Mouse (Mus musculus): ENCODE data around the gene Prss56. TPM values are rescaled to one million over a fixed set of nuclear protein-coding genes. Genes with fewer than 3 reads are reported as not detected.
A peak's percentile ranks its signal among the peaks of the same experiment; 100 is the strongest.

Prss56 gene
- polyA plus RNA-seq, 1 experiment from 2014 or later: 1.9 TPM

DNA sequence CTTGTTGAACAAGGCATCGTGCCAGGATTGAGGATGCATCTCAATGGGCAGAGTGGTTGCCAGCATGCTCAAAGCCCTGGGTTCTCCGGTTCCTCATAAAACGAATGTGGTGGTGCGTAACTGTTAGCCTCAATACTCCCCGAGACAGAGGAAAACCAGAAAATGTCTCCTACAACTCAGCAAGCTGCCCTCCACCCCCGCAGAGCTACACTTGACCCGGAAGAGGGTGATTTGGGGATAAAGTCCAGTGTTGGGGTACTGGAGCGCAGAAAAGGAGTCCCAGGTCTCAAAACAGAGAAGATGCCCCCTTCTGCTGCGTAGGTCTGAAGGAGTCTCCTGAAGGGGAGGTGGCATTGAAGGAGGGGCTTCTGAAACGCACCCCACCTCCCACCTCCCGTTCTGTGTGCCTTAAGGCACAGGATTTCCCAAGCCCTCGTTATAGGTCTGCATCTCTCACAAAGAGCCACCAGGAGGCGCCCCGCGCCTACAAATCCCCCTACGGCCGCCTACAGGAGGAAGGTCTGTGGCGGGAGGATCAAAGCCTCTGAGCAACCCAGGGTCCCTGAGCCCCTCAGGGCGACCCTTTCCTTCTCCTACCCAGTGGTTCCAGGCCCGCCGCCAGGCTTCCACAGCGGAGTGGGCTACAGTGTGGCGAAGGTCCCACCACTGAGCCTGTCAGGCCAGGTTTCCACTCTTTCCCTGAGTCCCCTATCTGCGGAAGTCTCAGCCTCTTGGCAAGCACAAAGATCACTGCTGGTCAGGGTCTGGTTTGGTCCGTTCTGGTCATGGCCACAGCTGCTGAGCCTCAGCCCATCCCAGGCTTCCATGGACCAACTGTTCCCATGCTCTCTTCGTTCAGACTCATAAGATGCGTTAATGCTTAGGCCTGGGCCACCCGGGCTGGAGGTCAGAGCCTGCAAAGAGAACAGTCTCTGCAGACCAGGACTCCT is 8.8 kb upstream of the Prss56 start:
- DNase-seq (ENCODE audit: low spot score) (peak; percentile 88), ATAC-seq (ENCODE audit: low FRiP score) (no peak)
- WGBS: 23% methylated on average over 28 of the region's 28 CpGs
- Histone ChIP-seq H3K9ac (ENCODE audit: low read depth, low read length) (no peak overlapping the region), H3K4me3 (ENCODE audit: low read depth, low read length) (no peak overlapping the region), H3K36me3 (ENCODE audit: control insufficient read depth, insufficient read depth, low read length) (no peaks in the 10 kb centered on the region), H3K27ac (ENCODE audit: low read depth, low read length) (no peak overlapping the region), H3K27me3 (ENCODE audit: control insufficient read depth, insufficient read depth, low read length) (no peaks in the 10 kb centered on the region; the same call in 1 of the 2 replicates), H3K9me3 (ENCODE audit: control insufficient read depth, low read length) (no peaks in the 10 kb centered on the region), H3K4me2 (replicated peaks; ENCODE audit: low read depth, low read length) (no peak overlapping the region), H3K4me1 (replicated peaks; ENCODE audit: control insufficient read depth, insufficient read depth, low read length) (peaks cover 5% of the 10 kb centered on the region; the same call in 1 of the 2 replicates)

DNA sequence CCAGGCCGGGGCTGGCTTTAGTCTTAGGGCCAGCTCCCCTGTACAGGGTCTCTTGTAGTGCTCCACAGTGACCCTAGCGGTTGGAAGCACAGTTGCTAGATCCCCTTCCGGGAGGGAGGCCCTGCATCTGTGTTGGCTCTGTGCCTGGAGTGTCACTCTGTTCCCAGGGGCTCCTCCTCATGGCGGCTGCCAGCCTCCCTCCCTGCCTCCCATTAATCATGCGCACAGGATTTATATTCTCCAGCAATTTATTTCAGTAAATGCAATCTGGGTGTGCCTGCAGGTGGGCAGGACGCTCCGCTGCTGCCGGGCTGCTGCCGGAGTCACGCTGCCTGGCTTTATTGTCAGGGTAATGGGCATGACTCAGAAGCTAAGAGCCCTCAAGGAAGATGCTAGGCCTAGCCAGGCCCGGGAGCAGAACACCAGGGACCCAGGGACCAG is 7.2 kb upstream of the Prss56 start:
- Histone ChIP-seq H3K36me3 (ENCODE audit: control insufficient read depth, insufficient read depth, low read length) (no peaks in the 10 kb centered on the region), H3K4me2 (replicated peaks; ENCODE audit: low read depth, low read length) (no peak overlapping the region), H3K27me3 (ENCODE audit: control insufficient read depth, insufficient read depth, low read length) (no peaks in the 10 kb centered on the region; the same call in 1 of the 2 replicates), H3K9me3 (ENCODE audit: control insufficient read depth, low read length) (no peaks in the 10 kb centered on the region), H3K4me1 (replicated peaks; ENCODE audit: control insufficient read depth, insufficient read depth, low read length) (0 out of 2 replicates have a peak, but pooled peaks cover 2% of the 10 kb centered on the region), H3K9ac (ENCODE audit: low read depth, low read length) (no peak overlapping the region), H3K27ac (ENCODE audit: low read depth, low read length) (0 out of 2 replicates have a peak overlapping the region, but pooled peaks have one; percentile 7), H3K4me3 (ENCODE audit: low read depth, low read length) (no peak overlapping the region)
- peak; percentile 88 for ATAC-seq (ENCODE audit: low FRiP score)
- 5% methylated on average over 11 of the region's 11 CpGs for WGBS
- DNase-seq (ENCODE audit: low spot score): peak; percentile 74

DNA sequence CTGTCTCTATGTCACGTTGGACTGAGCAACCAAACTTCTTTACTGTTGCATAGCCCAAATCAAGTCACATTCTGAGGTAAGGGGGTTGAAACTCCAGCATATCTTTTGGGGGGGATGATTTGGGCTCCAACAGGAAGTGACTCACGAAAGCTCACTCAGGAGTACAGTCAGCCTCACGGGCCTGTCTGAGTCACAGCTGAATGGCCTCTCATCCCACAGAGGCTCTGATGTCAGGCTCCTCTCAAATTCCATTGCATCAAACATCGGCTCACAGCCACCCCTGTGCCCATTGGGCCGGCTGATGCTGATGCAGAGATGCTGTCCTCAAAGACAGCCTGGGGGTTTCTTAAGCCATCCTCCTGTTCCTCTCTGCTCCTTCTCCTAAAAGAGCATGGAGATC is 2.2 kb upstream of the Prss56 start:
- WGBS: 55% methylated on average over 5 of the region's 5 CpGs
- H3K36me3 ChIP-seq (ENCODE audit: control insufficient read depth, insufficient read depth, low read length): no peaks in the 10 kb centered on the region
- DNase-seq (ENCODE audit: low spot score) (no peak), ATAC-seq (ENCODE audit: low FRiP score) (no peak)
- no peaks in the 10 kb centered on the region for H3K4me1 ChIP-seq (replicated peaks; ENCODE audit: control insufficient read depth, insufficient read depth, low read length)
- H3K27ac ChIP-seq (ENCODE audit: low read depth, low read length): no peak overlapping the region
- H3K4me2 ChIP-seq (replicated peaks; ENCODE audit: low read depth, low read length): no peak overlapping the region
- H3K4me3 ChIP-seq (ENCODE audit: low read depth, low read length): no peak overlapping the region
- peaks cover 22% of the 10 kb centered on the region for H3K27me3 ChIP-seq (ENCODE audit: control insufficient read depth, insufficient read depth, low read length)
- no peak overlapping the region for H3K9ac ChIP-seq (ENCODE audit: low read depth, low read length)
- H3K9me3 ChIP-seq (ENCODE audit: control insufficient read depth, low read length): no peaks in the 10 kb centered on the region

DNA sequence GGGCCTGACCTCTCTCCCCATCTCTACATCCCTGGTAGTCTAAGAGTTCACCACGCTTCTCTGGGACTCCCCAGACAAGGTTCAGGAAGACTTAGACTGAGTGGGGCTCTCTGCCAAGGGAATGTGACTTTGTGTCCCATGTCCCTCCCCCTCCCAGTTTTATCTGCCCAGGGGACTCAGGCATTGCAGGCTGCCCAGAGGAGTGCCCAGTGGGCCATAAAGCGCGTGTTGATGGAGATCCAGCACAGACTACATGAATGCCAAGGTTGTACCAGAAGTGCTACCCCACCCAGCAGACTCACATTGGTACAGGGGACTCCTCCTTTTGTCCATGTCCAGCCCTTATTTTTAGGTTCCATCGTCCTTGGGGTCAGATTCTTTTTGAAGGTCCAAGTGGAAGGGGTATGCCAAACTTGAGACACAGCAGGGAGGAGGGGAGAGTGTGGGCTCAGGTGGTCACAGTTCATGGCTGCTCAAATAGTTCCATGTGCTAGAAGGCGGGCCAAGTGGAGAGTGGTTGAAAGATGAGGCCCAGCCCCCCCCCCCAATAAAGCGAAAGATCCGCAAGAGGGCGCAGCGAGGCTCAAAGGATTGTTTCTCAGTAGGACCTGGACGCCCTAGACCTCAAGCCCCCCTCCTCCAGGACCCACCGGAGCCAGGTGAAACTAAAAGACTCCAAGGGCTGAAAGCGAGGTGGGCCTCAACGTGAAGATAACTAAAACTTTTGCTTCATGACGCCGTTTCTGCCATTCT is 1.1 kb downstream of the Prss56 start:
- Histone ChIP-seq H3K9me3 (ENCODE audit: control insufficient read depth, low read length) (no peaks in the 10 kb centered on the region), H3K4me1 (replicated peaks; ENCODE audit: control insufficient read depth, insufficient read depth, low read length) (no peaks in the 10 kb centered on the region), H3K27ac (ENCODE audit: low read depth, low read length) (no peak overlapping the region), H3K4me3 (ENCODE audit: low read depth, low read length) (no peak overlapping the region), H3K36me3 (ENCODE audit: control insufficient read depth, insufficient read depth, low read length) (no peaks in the 10 kb centered on the region), H3K4me2 (replicated peaks; ENCODE audit: low read depth, low read length) (0 out of 2 replicates have a peak overlapping the region, but pooled peaks have one; percentile 15), H3K27me3 (ENCODE audit: control insufficient read depth, insufficient read depth, low read length) (peaks cover 35% of the 10 kb centered on the region), H3K9ac (ENCODE audit: low read depth, low read length) (no peak overlapping the region)
- DNase-seq (ENCODE audit: low spot score): peak; percentile 31
- WGBS: 29% methylated on average over 15 of the region's 15 CpGs
- ATAC-seq (ENCODE audit: low FRiP score): peak; percentile 34; the same call in 1 of the 2 replicates

DNA sequence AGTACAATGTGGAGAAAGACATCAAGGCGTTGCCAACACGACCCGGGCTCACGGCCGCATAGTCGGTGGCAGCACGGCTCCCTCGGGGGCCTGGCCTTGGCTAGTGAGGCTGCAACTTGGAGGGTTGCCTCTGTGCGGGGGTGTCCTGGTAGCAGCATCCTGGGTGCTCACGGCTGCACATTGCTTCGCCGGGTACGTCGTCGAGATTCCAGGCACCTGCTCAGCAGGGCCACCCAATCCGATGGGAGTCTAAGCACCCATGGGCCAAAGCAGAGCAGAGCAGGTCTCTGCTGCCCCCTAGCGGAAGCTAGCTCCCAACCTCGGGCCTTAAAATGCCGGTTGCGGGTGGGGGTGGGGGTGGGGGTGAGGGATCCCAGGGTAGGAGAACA is 1.6 kb downstream of the Prss56 start:
- ATAC-seq (ENCODE audit: low FRiP score) (0 out of 2 replicates have a peak, but pooled peaks have one; percentile 11), DNase-seq (ENCODE audit: low spot score) (peak; percentile 82)
- Histone ChIP-seq H3K9ac (ENCODE audit: low read depth, low read length) (no peak overlapping the region), H3K27me3 (ENCODE audit: control insufficient read depth, insufficient read depth, low read length) (peaks cover 35% of the 10 kb centered on the region), H3K4me1 (replicated peaks; ENCODE audit: control insufficient read depth, insufficient read depth, low read length) (no peaks in the 10 kb centered on the region), H3K4me2 (replicated peaks; ENCODE audit: low read depth, low read length) (0 out of 2 replicates have a peak overlapping the region, but pooled peaks have one; percentile 15), H3K27ac (ENCODE audit: low read depth, low read length) (no peak overlapping the region), H3K36me3 (ENCODE audit: control insufficient read depth, insufficient read depth, low read length) (no peaks in the 10 kb centered on the region), H3K4me3 (ENCODE audit: low read depth, low read length) (no peak overlapping the region), H3K9me3 (ENCODE audit: control insufficient read depth, low read length) (no peaks in the 10 kb centered on the region)
- 13% methylated on average over 18 of the region's 20 CpGs for WGBS

DNA sequence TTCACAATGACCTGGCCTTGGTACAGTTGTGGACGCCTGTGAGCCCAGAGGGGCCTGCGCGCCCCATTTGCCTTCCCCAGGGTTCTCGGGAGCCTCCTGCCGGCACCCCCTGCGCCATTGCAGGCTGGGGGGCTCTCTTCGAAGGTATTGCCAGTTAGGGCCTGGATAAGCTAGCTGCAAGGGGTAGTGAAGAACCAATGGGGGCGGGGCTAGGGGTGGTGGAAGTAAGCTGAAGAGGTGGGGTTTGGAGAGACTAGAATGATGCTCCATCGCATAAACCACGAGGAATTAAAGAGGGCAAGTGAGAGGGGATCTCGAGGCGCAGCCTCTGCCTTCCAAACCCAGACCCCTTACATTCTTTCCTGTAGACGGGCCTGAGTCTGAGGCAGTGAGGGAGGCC is 2.4 kb downstream of the Prss56 start:
- peaks cover 35% of the 10 kb centered on the region for H3K27me3 ChIP-seq (ENCODE audit: control insufficient read depth, insufficient read depth, low read length)
- WGBS: 15% methylated on average over 13 of the region's 13 CpGs
- no peaks in the 10 kb centered on the region for H3K36me3 ChIP-seq (ENCODE audit: control insufficient read depth, insufficient read depth, low read length)
- no peaks in the 10 kb centered on the region for H3K9me3 ChIP-seq (ENCODE audit: control insufficient read depth, low read length)
- no peak overlapping the region for H3K4me2 ChIP-seq (replicated peaks; ENCODE audit: low read depth, low read length)
- ATAC-seq (ENCODE audit: low FRiP score): no peak
- H3K9ac ChIP-seq (ENCODE audit: low read depth, low read length): no peak overlapping the region
- no peak overlapping the region for H3K27ac ChIP-seq (ENCODE audit: low read depth, low read length)
- H3K4me1 ChIP-seq (replicated peaks; ENCODE audit: control insufficient read depth, insufficient read depth, low read length): no peaks in the 10 kb centered on the region
- peak; percentile 14 for DNase-seq (ENCODE audit: low spot score)
- no peak overlapping the region for H3K4me3 ChIP-seq (ENCODE audit: low read depth, low read length)

DNA sequence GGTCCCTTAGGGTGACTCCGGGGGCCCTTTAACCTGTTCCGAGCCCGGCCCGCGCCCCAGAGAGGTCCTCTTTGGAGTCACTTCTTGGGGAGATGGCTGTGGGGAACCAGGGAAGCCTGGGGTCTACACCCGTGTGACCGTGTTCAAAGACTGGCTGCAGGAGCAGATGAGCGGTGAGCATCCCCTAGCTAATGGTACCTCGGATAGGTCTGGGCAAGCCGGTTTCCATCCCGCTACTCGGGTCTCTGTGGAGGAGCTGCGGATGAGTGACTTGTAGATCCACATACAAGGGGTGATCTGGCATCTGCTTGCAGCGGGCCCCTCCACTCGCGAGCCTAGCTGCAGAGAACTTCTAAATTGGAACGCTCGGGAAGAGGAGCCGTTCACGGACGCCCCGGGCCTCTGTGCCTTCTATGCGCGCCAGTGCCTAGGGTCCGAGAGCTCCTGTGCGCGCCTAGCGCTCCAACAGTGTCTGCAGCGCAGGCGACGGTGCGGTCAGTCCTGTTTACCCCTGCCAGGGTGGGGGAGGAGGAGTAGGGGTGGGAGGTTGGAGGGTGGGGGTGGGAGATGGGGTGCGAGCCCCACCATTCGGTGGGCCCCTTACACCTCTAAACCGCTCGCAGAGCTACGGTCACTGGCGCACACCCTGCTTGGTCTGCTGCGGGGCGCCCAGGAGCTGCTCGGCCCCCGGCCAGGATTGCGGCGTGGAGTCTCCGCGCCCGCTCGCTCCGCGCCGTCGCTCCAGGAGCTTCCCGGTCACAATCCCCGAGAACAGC is 3.3 kb downstream of the Prss56 start:
- 1% methylated on average over 51 of the region's 54 CpGs for WGBS
- peak; percentile 62 for ATAC-seq (ENCODE audit: low FRiP score)
- Histone ChIP-seq H3K27me3 (ENCODE audit: control insufficient read depth, insufficient read depth, low read length) (peaks cover 35% of the 10 kb centered on the region), H3K4me1 (replicated peaks; ENCODE audit: control insufficient read depth, insufficient read depth, low read length) (no peaks in the 10 kb centered on the region), H3K4me2 (replicated peaks; ENCODE audit: low read depth, low read length) (peak overlapping the region; percentile 86), H3K27ac (ENCODE audit: low read depth, low read length) (no peak overlapping the region), H3K9me3 (ENCODE audit: control insufficient read depth, low read length) (no peaks in the 10 kb centered on the region), H3K4me3 (ENCODE audit: low read depth, low read length) (peak overlapping the region; percentile 52), H3K9ac (ENCODE audit: low read depth, low read length) (peak overlapping the region; percentile 40), H3K36me3 (ENCODE audit: control insufficient read depth, insufficient read depth, low read length) (no peaks in the 10 kb centered on the region)
- peak; percentile 56 for DNase-seq (ENCODE audit: low spot score)

DNA sequence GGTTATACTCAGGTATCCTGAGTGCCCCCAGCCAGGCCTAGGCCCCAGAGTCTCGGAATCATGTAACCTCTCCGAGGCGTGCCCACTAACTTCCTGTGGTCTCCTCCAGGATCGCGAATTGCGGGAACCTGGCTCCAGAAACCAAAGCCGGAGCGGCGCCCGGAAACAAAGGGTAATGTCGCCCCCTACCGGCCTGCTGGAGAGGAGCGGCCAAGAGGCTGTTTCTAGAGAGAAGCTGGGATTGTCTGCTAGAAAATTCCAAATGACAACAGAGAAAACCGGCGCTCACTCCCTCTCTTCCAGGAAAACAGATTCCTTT is 3.9 kb downstream of the Prss56 start:
- peak; percentile 93 for DNase-seq (ENCODE audit: low spot score)
- Histone ChIP-seq H3K27ac (ENCODE audit: low read depth, low read length) (no peak overlapping the region), H3K9ac (ENCODE audit: low read depth, low read length) (peak overlapping the region; percentile 40), H3K27me3 (ENCODE audit: control insufficient read depth, insufficient read depth, low read length) (peaks cover 35% of the 10 kb centered on the region), H3K9me3 (ENCODE audit: control insufficient read depth, low read length) (no peaks in the 10 kb centered on the region), H3K4me2 (replicated peaks; ENCODE audit: low read depth, low read length) (peak overlapping the region; percentile 86), H3K36me3 (ENCODE audit: control insufficient read depth, insufficient read depth, low read length) (no peaks in the 10 kb centered on the region), H3K4me1 (replicated peaks; ENCODE audit: control insufficient read depth, insufficient read depth, low read length) (no peaks in the 10 kb centered on the region), H3K4me3 (ENCODE audit: low read depth, low read length) (peak overlapping the region; percentile 52)
- peak; percentile 62 for ATAC-seq (ENCODE audit: low FRiP score)
- WGBS: under 1% methylated on average over 15 of the region's 15 CpGs
